Mouse (Mus musculus) kidney, embryonic 16.5 days (tissue): ENCODE measurements around the gene Dda1. TPM values are rescaled to one million over a fixed set of nuclear protein-coding genes. Genes with fewer than 3 reads are reported as not detected.

ENCODE experiments used
- ATAC-seq: fragments of 200-750 bp; cut with Nextera tagmentation; 2 replicates; pipeline ENCODE4 v1.8.0; 2017; ENCODE audit warnings: moderate TSS enrichment; ENCODE audit not compliant: low FRiP score, low TSS enrichment
- H3K27ac ChIP-seq: fragments of 300-500 bp; sonication (generic); 2 replicates; pipeline ENCODE4 v1.5.1; 2014; ENCODE audit warnings: low read length
- H3K27me3 ChIP-seq: fragments of 300-500 bp; sonication (generic); 2 replicates; pipeline ENCODE4 v1.6.1; 2014; ENCODE audit warnings: low read length, control low read depth, mixed read lengths; ENCODE audit not compliant: insufficient read depth
- H3K36me3 ChIP-seq: fragments of 300-500 bp; sonication (generic); 2 replicates; pipeline ENCODE4 v1.6.1; 2014; ENCODE audit warnings: low read length, control low read depth, mixed read lengths; ENCODE audit not compliant: insufficient read depth
- H3K4me1 ChIP-seq: fragments of 300-500 bp; sonication (generic); 2 replicates; pipeline ENCODE4 v1.6.1; 2014; ENCODE audit warnings: low read length, control low read depth, mixed read lengths; ENCODE audit not compliant: insufficient read depth
- H3K4me2 ChIP-seq: fragments of 300-500 bp; sonication (generic); replicated peaks from 2 replicates; pipeline ENCODE4 v1.6.1; 2014; ENCODE audit warnings: low read depth, low read length
- H3K4me3 ChIP-seq: fragments of 300-500 bp; sonication (generic); 2 replicates; pipeline ENCODE4 v1.5.1; 2014; ENCODE audit warnings: mild to moderate bottlenecking, low read length
- H3K9ac ChIP-seq: fragments of 300-500 bp; sonication (generic); replicated peaks from 2 replicates; pipeline ENCODE4 v1.6.1; 2014; ENCODE audit warnings: low read length
- H3K9me3 ChIP-seq: fragments of 300-500 bp; sonication (generic); 2 replicates; pipeline ENCODE4 v1.6.1; 2016; ENCODE audit warnings: low read length, control low read depth
- WGBS: fragments of 180-500 bp; shearing (Covaris S2); extraction: QIAGEN DNeasy Blood & Tissue Kit; methylation state at CpG from one replicate; pipeline ENCODE4 v1.1.7; 2014; 5-methylcytosine and 5-hydroxymethylcytosine counted together
- polyA plus RNA-seq: library from polyadenylated mRNA; unstranded; fragments of >200 nt; fragmentation: Nextera tagmentation; extraction: Ambion mirVana; gene quantifications from 2 replicates; pipeline ENCODE4 v1.2.1, GENCODE M21; 2015

Dda1 gene
- polyA plus RNA-seq, 1 experiment from 2014 or later, result 115 TPM

DNA sequence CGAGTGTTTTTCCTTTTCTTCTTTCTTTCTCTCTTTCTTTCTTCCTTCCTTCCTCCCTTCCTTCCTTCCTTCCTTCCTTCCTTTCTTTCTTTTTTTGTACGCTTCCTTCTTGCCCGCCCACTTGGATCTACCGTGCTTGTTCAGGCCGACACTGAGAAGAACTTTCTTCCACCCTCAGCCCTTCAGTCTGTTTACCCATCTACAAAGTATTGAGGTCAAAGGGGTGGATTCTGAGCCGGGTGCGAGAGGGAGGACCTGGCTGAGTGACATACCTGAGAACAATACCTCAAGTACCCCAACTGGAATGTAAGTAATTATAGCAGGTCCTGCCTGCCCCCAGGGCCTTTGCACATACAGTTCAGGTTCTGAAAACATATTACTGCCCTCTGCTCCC lies 17.1 kb downstream of the Dda1 start:
- H3K4me2 ChIP-seq, result peak overlapping the region; percentile 86
- H3K27ac ChIP-seq, result no peak overlapping the region
- H3K9me3 ChIP-seq, result no peaks in the 10 kb centered on the region
- 15% methylated on average over 7 of the region's 7 CpGs for WGBS
- H3K4me1 ChIP-seq, result peaks cover 17% of the 10 kb centered on the region
- peak overlapping the region; percentile 78 for H3K4me3 ChIP-seq
- H3K9ac ChIP-seq, result peak overlapping the region; percentile 29; the same call in 1 of the 2 replicates
- no peaks in the 10 kb centered on the region for H3K27me3 ChIP-seq
- no peak for ATAC-seq
- H3K36me3 ChIP-seq, result peaks cover 5% of the 10 kb centered on the region; the same call in 1 of the 2 replicates

DNA sequence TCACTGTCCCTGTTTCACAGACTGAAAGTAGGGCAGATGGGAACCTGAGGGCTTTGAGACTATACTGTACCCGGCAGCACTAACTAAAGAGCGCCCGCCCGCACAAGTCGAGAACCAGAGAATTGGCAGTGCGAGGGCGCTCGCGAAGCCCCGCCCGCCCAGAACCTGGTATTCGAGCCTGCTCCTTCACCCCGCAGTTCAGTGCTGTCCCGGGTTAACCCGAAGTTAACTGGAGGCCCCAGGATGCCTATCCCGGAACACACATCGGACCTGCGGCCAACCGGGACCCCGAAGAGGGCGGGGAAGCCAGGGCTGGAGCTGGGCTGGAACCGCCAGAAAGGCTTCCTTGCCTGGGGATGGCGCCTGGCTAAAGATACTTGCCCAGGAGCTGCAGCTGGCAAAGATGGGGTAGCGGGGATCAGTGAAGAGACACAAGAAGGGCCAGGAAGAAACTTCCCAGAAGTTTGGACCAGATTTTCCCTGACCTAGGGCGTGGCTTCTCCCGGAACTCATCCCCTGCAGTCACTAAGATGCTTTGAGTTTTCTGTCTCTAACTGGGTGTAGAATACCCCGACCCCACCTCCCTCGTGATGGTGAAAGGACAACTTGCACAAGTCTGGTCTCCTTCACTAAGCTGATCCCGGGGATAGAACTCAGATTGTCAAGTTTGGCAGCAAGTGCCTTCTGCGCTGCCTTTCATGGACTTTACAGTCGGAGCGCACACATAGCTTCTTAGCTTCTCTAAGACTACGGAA lies 18.9 kb downstream of the Dda1 start, which contains the start of gene Gtpbp3:
Gene Gtpbp3 (plus strand): TSS at position 413 of the 755 bp plus-strand sequence.
- peak; percentile 60 for ATAC-seq
- no peaks in the 10 kb centered on the region for H3K9me3 ChIP-seq
- H3K4me1 ChIP-seq, result peaks cover 17% of the 10 kb centered on the region
- peak within 1 kb of the TSS; percentile 93 for H3K4me3 ChIP-seq
- H3K9ac ChIP-seq, result peak within 1 kb of the TSS; percentile 84
- H3K27me3 ChIP-seq, result no peaks in the 10 kb centered on the region
- H3K27ac ChIP-seq, result peak within 1 kb of the TSS; percentile 93
- under 1% methylated on average over 33 of the region's 33 CpGs for WGBS
- H3K4me2 ChIP-seq, result peak within 1 kb of the TSS; percentile 94
- peaks cover 20% of the 10 kb centered on the region for H3K36me3 ChIP-seq

DNA sequence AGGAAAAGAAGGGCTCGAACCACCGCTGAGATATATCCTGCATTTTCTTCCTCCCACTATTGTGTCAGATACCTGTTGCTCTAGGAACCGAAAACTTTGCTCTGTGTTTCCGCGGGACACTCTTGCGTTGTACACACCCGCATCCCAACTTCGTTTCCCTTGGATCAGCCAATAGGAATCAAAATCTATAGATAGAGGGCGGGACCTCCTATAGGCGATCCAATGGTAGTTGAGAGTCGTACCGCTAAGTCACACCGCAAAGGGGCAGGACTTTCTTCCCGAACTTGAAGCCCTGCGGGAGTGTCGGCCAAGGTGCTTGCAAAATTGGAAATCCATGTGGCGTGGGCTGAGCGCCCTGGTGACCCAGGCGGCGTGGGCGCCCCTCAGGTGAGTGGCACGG lies 19.5 kb downstream of the Dda1 start:
- under 1% methylated on average over 22 of the region's 22 CpGs for WGBS
- Histone ChIP-seq H3K9ac (peak overlapping the region; percentile 84), H3K4me1 (peaks cover 17% of the 10 kb centered on the region), H3K4me3 (peak overlapping the region; percentile 93), H3K36me3 (peaks cover 24% of the 10 kb centered on the region), H3K27me3 (no peaks in the 10 kb centered on the region), H3K4me2 (peak overlapping the region; percentile 94), H3K27ac (peak overlapping the region; percentile 93), H3K9me3 (no peaks in the 10 kb centered on the region)
- ATAC-seq, result peak; percentile 86

DNA sequence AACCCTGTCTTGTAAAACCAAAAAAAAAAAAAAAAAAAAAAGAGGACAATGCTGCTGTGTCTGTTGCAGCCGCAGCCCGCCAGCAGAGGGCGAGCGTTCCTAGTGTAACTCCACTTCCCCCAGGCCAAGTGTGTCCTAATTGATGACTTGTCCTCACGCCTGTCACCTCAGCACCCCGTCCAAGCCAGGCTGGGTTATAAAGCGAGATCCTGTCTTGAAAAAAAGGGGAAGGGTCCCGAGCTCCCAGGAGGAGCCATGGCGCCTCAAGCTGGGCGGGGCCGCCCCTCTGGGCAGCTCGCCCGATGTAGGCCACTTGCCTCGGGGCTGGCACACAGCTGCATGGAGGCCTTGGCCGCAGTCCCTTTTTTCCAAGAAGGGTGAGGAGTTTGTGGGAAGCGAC lies 26.0 kb downstream of the Dda1 start:
- H3K4me1 ChIP-seq, result peaks cover 50% of the 10 kb centered on the region
- no peaks in the 10 kb centered on the region for H3K27me3 ChIP-seq
- 0 out of 2 replicates have a peak overlapping the region, but pooled peaks have one; percentile 91 for H3K27ac ChIP-seq
- H3K36me3 ChIP-seq, result peaks cover 28% of the 10 kb centered on the region
- peak; percentile 72 for ATAC-seq
- H3K4me3 ChIP-seq, result no peak overlapping the region
- 13% methylated on average over 16 of the region's 16 CpGs for WGBS
- H3K4me2 ChIP-seq, result 0 out of 2 replicates have a peak overlapping the region, but pooled peaks have one; percentile 20
- 0 out of 2 replicates have a peak overlapping the region, but pooled peaks have one; percentile 33 for H3K9ac ChIP-seq
- H3K9me3 ChIP-seq, result no peaks in the 10 kb centered on the region

DNA sequence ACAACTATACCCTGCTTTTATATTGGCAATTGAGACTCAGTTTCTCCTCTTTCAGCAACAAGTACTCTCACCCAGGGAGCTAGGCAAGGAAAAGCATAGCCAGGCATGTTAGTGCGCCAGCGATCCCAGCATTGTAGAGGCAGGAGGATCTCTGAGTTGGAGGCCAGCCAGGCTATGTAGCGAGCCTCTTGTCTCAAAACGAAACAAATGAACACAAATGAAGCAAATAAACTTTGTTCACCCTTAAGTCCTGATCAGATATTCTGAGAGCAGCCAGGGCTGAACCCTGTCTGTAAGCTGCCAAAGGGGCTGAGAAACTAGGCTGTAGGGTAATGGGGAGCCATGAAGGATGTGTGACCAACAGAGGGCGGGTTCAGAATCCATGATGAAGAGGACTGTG lies 26.8 kb downstream of the Dda1 start:
- Histone ChIP-seq H3K27me3 (no peaks in the 10 kb centered on the region), H3K4me3 (no peak overlapping the region), H3K27ac (peak overlapping the region; percentile 91), H3K9me3 (no peaks in the 10 kb centered on the region), H3K4me1 (peaks cover 50% of the 10 kb centered on the region), H3K4me2 (no peak overlapping the region), H3K36me3 (peaks cover 28% of the 10 kb centered on the region), H3K9ac (peak overlapping the region; percentile 31; the same call in 1 of the 2 replicates)
- ATAC-seq, result no peak
- WGBS, result 76% methylated on average over 5 of the region's 5 CpGs

DNA sequence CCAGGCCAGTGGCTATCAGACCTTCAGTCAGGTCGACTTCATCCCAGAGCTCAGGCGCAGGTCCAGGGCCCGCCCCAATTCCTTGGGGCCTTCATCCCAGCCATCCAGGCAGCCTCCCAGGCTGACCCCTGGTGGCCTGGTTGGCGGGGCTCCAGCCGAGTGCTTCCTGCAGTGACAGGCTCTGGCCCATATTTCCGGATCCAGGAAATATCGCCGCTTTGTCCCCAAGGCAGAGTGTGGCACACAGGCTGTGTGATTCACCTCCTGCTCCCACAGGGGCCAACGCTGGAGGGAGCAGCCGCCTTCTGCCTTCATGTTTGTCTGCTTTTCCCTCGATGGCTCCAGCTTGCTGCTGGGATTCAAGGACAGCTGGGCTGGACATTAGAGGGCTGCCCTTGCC lies 27.5 kb downstream of the Dda1 start:
- Histone ChIP-seq H3K4me2 (no peak overlapping the region), H3K9me3 (no peaks in the 10 kb centered on the region), H3K27me3 (no peaks in the 10 kb centered on the region), H3K4me3 (no peak overlapping the region), H3K4me1 (peaks cover 50% of the 10 kb centered on the region), H3K27ac (peak overlapping the region; percentile 91), H3K9ac (no peak overlapping the region), H3K36me3 (peaks cover 22% of the 10 kb centered on the region)
- WGBS, result 15% methylated on average over 11 of the region's 11 CpGs
- peak; percentile 46 for ATAC-seq

DNA sequence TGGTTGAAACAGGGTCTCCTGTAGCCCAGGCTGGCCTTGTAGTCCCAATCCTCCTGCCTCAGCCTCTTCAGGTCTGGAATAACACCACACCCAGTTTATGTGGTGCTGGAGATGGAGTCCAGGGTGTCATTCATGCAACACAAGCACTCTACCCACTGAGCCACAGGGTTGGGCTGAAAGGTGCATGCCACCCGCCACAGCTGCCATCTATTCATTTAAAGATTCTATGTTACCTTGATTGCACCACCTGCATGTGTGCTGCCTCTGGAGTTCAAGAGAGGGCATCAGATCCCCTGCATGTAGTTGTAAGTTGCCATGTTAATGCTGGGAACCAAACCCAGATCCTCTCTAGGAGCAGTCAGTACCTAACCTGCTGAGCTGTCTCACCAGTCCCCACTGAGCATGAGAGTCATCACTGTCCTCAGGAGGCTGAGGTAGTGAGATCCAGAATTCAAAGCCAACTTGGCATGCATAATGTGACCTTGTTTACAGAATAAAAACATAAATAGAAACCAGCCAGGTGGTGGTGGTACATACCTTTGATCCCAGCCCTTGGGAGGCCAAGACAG lies 28.2 kb downstream of the Dda1 start:
- Histone ChIP-seq H3K36me3 (peaks cover 17% of the 10 kb centered on the region), H3K27ac (peak overlapping the region; percentile 91), H3K4me2 (no peak overlapping the region), H3K27me3 (no peaks in the 10 kb centered on the region), H3K4me3 (no peak overlapping the region), H3K4me1 (peaks cover 50% of the 10 kb centered on the region), H3K9ac (no peak overlapping the region), H3K9me3 (no peaks in the 10 kb centered on the region)
- no peak for ATAC-seq
- 92% methylated on average over 1 of the region's 1 CpGs for WGBS

DNA sequence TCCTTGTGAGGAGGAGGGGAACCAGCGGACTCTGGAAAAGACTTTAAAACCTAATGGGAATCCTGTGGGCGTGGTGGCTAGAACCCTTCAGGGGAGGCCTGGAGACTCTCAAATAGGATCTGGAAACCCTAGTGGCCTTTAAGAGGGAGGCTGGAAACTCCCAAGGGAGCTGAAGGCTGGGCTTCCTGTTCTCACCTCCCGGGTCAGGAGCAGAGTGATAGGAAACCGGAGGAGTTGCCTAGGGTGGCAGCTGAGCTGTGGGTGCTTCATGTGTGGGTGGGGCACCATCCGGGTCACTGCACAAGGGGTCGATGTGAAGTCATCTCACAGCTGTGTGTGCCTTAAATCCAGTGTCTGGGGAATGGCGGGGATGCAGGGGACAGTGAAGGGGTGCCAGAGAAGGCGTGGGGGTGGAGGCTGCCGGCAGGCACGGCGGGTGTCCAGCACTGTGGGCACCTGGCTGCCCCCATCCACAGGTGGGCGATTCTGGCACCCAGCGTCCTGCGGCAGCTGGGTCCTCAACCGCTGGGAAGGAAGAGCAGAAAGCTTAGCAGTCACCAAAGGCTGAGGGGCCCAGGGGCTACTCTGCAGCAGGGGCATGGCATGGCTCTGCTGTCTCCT lies 29.0 kb downstream of the Dda1 start:
- 9% methylated on average over 15 of the region's 15 CpGs for WGBS
- peak; percentile 39; the same call in 1 of the 2 replicates for ATAC-seq
- H3K9ac ChIP-seq, result peak overlapping the region; percentile 42
- H3K4me2 ChIP-seq, result peak overlapping the region; percentile 17
- H3K4me3 ChIP-seq, result no peak overlapping the region
- no peaks in the 10 kb centered on the region for H3K27me3 ChIP-seq
- peaks cover 50% of the 10 kb centered on the region for H3K4me1 ChIP-seq
- H3K36me3 ChIP-seq, result peaks cover 9% of the 10 kb centered on the region
- H3K27ac ChIP-seq, result peak overlapping the region; percentile 91
- no peaks in the 10 kb centered on the region for H3K9me3 ChIP-seq

DNA sequence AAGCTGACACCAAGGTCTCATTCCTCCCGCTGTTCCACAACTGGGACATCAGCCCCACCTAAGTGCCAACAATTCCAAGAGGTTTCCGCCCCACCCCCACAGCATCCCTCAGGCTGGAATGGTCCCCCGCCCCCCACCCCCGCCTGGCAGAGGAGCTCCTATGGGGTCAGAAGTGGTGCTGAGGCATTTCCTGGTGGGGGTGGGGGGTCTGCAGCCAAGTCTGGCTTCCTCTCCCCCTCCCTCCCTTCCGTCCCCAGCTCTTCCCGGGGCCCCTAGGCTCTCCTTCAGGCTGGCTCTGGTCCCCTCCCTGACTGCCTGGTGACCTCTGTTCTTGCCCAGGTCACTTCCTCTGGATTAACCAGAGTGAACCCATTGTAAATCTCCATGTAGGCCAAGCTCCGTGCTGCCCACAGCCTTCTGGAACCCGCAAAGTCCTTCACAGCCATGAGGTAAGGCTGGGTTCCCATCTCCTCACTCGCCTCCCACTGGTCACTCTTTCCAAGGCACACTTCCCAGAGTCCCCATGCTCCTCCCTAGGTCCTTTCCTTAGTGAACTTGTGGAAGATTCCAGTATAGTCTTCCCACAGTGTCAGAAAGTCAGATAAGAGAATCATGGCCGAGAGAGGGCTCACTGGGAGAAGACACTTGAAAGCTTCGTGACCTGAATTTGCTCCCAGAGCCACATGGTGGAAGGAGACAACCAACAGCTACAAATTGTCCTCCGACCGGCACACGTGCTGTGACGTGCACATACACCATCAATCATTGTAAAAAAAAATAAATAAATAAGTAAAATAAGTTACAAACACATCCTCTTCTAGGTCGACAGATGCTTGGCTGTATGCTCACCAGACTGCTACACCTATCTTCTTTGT lies 30.1 kb downstream of the Dda1 start:
- H3K4me1 ChIP-seq, result peaks cover 50% of the 10 kb centered on the region
- H3K36me3 ChIP-seq, result peaks cover 2% of the 10 kb centered on the region; the same call in 1 of the 2 replicates
- H3K27me3 ChIP-seq, result no peaks in the 10 kb centered on the region
- no peak overlapping the region for H3K4me3 ChIP-seq
- H3K9me3 ChIP-seq, result no peaks in the 10 kb centered on the region
- peak overlapping the region; percentile 42 for H3K9ac ChIP-seq
- peak overlapping the region; percentile 17; the same call in 1 of the 2 replicates for H3K4me2 ChIP-seq
- 16% methylated on average over 16 of the region's 16 CpGs for WGBS
- H3K27ac ChIP-seq, result peak overlapping the region; percentile 91
- ATAC-seq, result peak; percentile 43
